Mouse (Mus musculus): ENCODE data around the gene Scn10a. TPM values are rescaled to one million over a fixed set of nuclear protein-coding genes. Genes with fewer than 3 reads are reported as not detected.

Scn10a gene
- polyA plus RNA-seq, 1 experiment from 2014 or later = not detected

GRCm38 (mm10) chr9:119631899-119632533 is 87.1 kb downstream of the Scn10a start:
- Histone ChIP-seq H3K27me3 (replicated peaks; ENCODE audit: control insufficient read depth, insufficient read depth, low read length) (no peaks in the 10 kb centered on the region; the same call in 1 of the 2 replicates), H3K4me3 (ENCODE audit: low read depth, low read length) (no peak overlapping the region), H3K36me3 (ENCODE audit: control insufficient read depth, insufficient read depth) (no peaks in the 10 kb centered on the region), H3K9ac (ENCODE audit: low read depth, low read length) (no peak overlapping the region), H3K4me1 (replicated peaks; ENCODE audit: control insufficient read depth, insufficient read depth, low read length) (no peaks in the 10 kb centered on the region), H3K4me2 (replicated peaks; ENCODE audit: low read depth) (no peak overlapping the region), H3K27ac (ENCODE audit: low read depth, low read length) (no peak overlapping the region), H3K9me3 (ENCODE audit: control insufficient read depth) (no peaks in the 10 kb centered on the region)
- 38% methylated on average over 15 of the region's 15 CpGs for WGBS
- no peak for ATAC-seq
- no peak for TF ChIP-seq CTCF (IDR thresholded peaks at IDR 0.05; ENCODE audit: low read depth)

GRCm38 (mm10) chr9:119631393-119631898 is 87.7 kb downstream of the Scn10a start:
- H3K9me3 ChIP-seq (ENCODE audit: control insufficient read depth) = no peaks in the 10 kb centered on the region
- H3K27me3 ChIP-seq (replicated peaks; ENCODE audit: control insufficient read depth, insufficient read depth, low read length) = no peaks in the 10 kb centered on the region; the same call in 1 of the 2 replicates
- no peaks in the 10 kb centered on the region for H3K36me3 ChIP-seq (ENCODE audit: control insufficient read depth, insufficient read depth)
- H3K27ac ChIP-seq (ENCODE audit: low read depth, low read length) = no peak overlapping the region
- WGBS = 80% methylated on average over 13 of the region's 13 CpGs
- H3K4me3 ChIP-seq (ENCODE audit: low read depth, low read length) = no peak overlapping the region
- H3K4me2 ChIP-seq (replicated peaks; ENCODE audit: low read depth) = no peak overlapping the region
- ATAC-seq = no peak
- no peak overlapping the region for H3K9ac ChIP-seq (ENCODE audit: low read depth, low read length)
- TF ChIP-seq CTCF (IDR thresholded peaks at IDR 0.05; ENCODE audit: low read depth) = no peak
- H3K4me1 ChIP-seq (replicated peaks; ENCODE audit: control insufficient read depth, insufficient read depth, low read length) = no peaks in the 10 kb centered on the region

GRCm38 (mm10) chr9:119628690-119629268 is 90.3 kb downstream of the Scn10a start:
- TF ChIP-seq CTCF (IDR thresholded peaks at IDR 0.05; ENCODE audit: low read depth) = no peak
- Histone ChIP-seq H3K9me3 (ENCODE audit: control insufficient read depth) (no peaks in the 10 kb centered on the region), H3K4me3 (ENCODE audit: low read depth, low read length) (no peak overlapping the region), H3K27ac (ENCODE audit: low read depth, low read length) (no peak overlapping the region), H3K9ac (ENCODE audit: low read depth, low read length) (no peak overlapping the region), H3K4me2 (replicated peaks; ENCODE audit: low read depth) (no peak overlapping the region), H3K36me3 (ENCODE audit: control insufficient read depth, insufficient read depth) (no peaks in the 10 kb centered on the region), H3K27me3 (replicated peaks; ENCODE audit: control insufficient read depth, insufficient read depth, low read length) (no peaks in the 10 kb centered on the region; the same call in 1 of the 2 replicates), H3K4me1 (replicated peaks; ENCODE audit: control insufficient read depth, insufficient read depth, low read length) (no peaks in the 10 kb centered on the region)
- no peak for ATAC-seq
- WGBS = 62% methylated on average over 8 of the region's 8 CpGs

GRCm38 (mm10) chr9:119627227-119627626 is 91.9 kb downstream of the Scn10a start:
- Histone ChIP-seq H3K27me3 (replicated peaks; ENCODE audit: control insufficient read depth, insufficient read depth, low read length) (no peaks in the 10 kb centered on the region), H3K36me3 (ENCODE audit: control insufficient read depth, insufficient read depth) (no peaks in the 10 kb centered on the region), H3K4me1 (replicated peaks; ENCODE audit: control insufficient read depth, insufficient read depth, low read length) (no peaks in the 10 kb centered on the region), H3K9ac (ENCODE audit: low read depth, low read length) (no peak overlapping the region), H3K27ac (ENCODE audit: low read depth, low read length) (no peak overlapping the region), H3K9me3 (ENCODE audit: control insufficient read depth) (no peaks in the 10 kb centered on the region), H3K4me2 (replicated peaks; ENCODE audit: low read depth) (no peak overlapping the region), H3K4me3 (ENCODE audit: low read depth, low read length) (no peak overlapping the region)
- ATAC-seq = no peak
- no peak for TF ChIP-seq CTCF (IDR thresholded peaks at IDR 0.05; ENCODE audit: low read depth)
- WGBS = 79% methylated on average over 6 of the region's 6 CpGs

- Histone ChIP-seq H3K27ac (ENCODE audit: low read depth, low read length) (no peak overlapping the region), H3K9ac (ENCODE audit: low read depth, low read length) (no peak overlapping the region), H3K27me3 (replicated peaks; ENCODE audit: control insufficient read depth, insufficient read depth, low read length) (no peaks in the 10 kb centered on the region), H3K4me3 (ENCODE audit: low read depth, low read length) (no peak overlapping the region), H3K4me2 (replicated peaks; ENCODE audit: low read depth) (no peak overlapping the region), H3K36me3 (ENCODE audit: control insufficient read depth, insufficient read depth) (no peaks in the 10 kb centered on the region), H3K9me3 (ENCODE audit: control insufficient read depth) (no peaks in the 10 kb centered on the region), H3K4me1 (replicated peaks; ENCODE audit: control insufficient read depth, insufficient read depth, low read length) (no peaks in the 10 kb centered on the region)
- WGBS = 66% methylated on average over 4 of the region's 4 CpGs
- ATAC-seq = no peak
- no peak for TF ChIP-seq CTCF (IDR thresholded peaks at IDR 0.05; ENCODE audit: low read depth)
Observed at GRCm38 (mm10) chr9:119624151-119624550, 95.0 kb downstream of the Scn10a start.

GRCm38 (mm10) chr9:119614798-119615197 is 104.3 kb downstream of the Scn10a start:
- Histone ChIP-seq H3K9me3 (ENCODE audit: control insufficient read depth) (no peaks in the 10 kb centered on the region), H3K27ac (ENCODE audit: low read depth, low read length) (no peak overlapping the region), H3K27me3 (replicated peaks; ENCODE audit: control insufficient read depth, insufficient read depth, low read length) (no peaks in the 10 kb centered on the region), H3K9ac (ENCODE audit: low read depth, low read length) (no peak overlapping the region), H3K4me3 (ENCODE audit: low read depth, low read length) (no peak overlapping the region), H3K4me1 (replicated peaks; ENCODE audit: control insufficient read depth, insufficient read depth, low read length) (no peaks in the 10 kb centered on the region), H3K4me2 (replicated peaks; ENCODE audit: low read depth) (no peak overlapping the region), H3K36me3 (ENCODE audit: control insufficient read depth, insufficient read depth) (no peaks in the 10 kb centered on the region)
- no peak for ATAC-seq
- WGBS = 74% methylated on average over 6 of the region's 6 CpGs
- no peak for TF ChIP-seq CTCF (IDR thresholded peaks at IDR 0.05; ENCODE audit: low read depth)
